Mouse (Mus musculus) adrenal gland, postnatal 4 days (tissue): ENCODE measurements around the gene Arl6. TPM values are rescaled to one million over a fixed set of nuclear protein-coding genes. Genes with fewer than 3 reads are reported as not detected.

Experiments used
- DNase-seq, 2 experiments: peaks; one replicate each; pipeline ENCODE4 v3.0.0; 2021 to 2022; ENCODE audit warnings: low spot score in 2 of 2, mixed read lengths in 2 of 2
- total RNA-seq, 2 experiments: library from RNA; stranded (reverse); gene quantifications; 2 replicates each; pipeline ENCODE4 v1.2.3; 2021

The Arl6 gene
- total RNA-seq, 2 experiments from 2014 or later = 11.1 to 14.0 TPM

- no peak for DNase-seq
Measured at GRCm38 (mm10) chr16:59588351-59589025, 50.7 kb downstream of the Arl6 start.

- DNase-seq = no peak
Measured at GRCm38 (mm10) chr16:59587816-59588215, 51.4 kb downstream of the Arl6 start.

GRCm38 (mm10) chr16:59586911-59587310 is 52.3 kb downstream of the Arl6 start:
- DNase-seq = no peak

- DNase-seq = no peak
Measured at GRCm38 (mm10) chr16:59586276-59586675, 52.9 kb downstream of the Arl6 start.

- no peak for DNase-seq
Measured at GRCm38 (mm10) chr16:59585706-59586244, 53.4 kb downstream of the Arl6 start.

- no peak for DNase-seq
Measured at GRCm38 (mm10) chr16:59583515-59583914, 55.7 kb downstream of the Arl6 start.

- DNase-seq = no peak
Measured at GRCm38 (mm10) chr16:59579237-59579636, 60.0 kb downstream of the Arl6 start.

GRCm38 (mm10) chr16:59573961-59574360 is 65.2 kb downstream of the Arl6 start:
- no peak for DNase-seq

- no peak for DNase-seq
Measured at GRCm38 (mm10) chr16:59572685-59573084, 66.5 kb downstream of the Arl6 start.

GRCm38 (mm10) chr16:59570807-59571206 is 68.4 kb downstream of the Arl6 start:
- DNase-seq = no peak

- DNase-seq = no peak
Measured at GRCm38 (mm10) chr16:59569837-59570236, 69.4 kb downstream of the Arl6 start.

GRCm38 (mm10) chr16:59567721-59568381 is 71.3 kb downstream of the Arl6 start:
- no peak for DNase-seq

GRCm38 (mm10) chr16:59566437-59566836 is 72.8 kb downstream of the Arl6 start:
- no peak for DNase-seq

GRCm38 (mm10) chr16:59565631-59566030 is 73.6 kb downstream of the Arl6 start:
- DNase-seq = no peak

GRCm38 (mm10) chr16:59564025-59564424 is 75.2 kb downstream of the Arl6 start:
- DNase-seq = no peak

Other genes starting within 250 kb of the Arl6 start
- not detected for gene Gabrr3, start 232.1 kb downstream of the Arl6 start, total RNA-seq
- gene Riox2, start 167.6 kb downstream of the Arl6 start, total RNA-seq = 10 to 100 TPM; 18.1 to 20.5 TPM
- 10 to 100 TPM; 14.4 to 18.0 TPM for gene Crybg3, start 38.4 kb downstream of the Arl6 start, total RNA-seq